In the genomic region with DNA sequence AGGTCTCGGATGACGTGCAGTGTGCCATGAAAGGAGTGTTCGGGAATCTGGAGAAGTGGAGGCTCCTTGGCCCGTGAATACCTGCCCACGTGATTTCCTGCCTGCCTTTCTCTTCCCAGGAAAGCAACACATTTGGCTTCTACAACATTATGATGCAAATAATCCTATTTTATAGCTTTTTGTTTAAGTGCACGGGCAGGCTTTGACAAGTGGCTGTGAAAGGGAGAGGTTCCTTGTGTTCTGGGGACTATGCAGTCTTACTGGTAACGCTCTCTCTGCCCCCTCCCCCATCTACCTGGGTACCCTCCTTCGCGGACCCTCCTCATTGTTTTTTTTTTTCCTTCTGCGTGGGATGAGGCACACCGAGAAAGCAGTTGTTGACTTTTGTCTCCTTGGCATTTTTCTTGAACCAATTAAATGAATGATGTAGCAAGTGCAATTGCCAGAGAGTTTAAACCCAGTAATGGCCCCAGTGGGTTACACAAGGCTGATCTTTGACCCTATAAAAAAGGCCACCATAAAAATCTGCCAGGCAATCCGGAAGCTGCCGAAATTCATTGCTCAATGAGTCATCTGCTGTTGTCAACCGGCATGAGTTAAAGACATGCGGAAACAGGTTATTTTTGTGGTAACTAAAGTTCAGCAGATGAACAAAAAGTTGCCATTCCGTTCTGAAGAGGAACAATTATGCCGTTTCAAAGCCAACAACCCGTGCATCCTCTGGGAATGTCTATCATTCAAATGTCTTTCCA, we compare ENCODE assay signal across 7 mouse cellular contexts.
DNase-seq lines count a peak whose midpoint lies in the region; ATAC-seq lines count a peak whose summit lies in the region.

No protein-coding gene starts in this region.

- no peak overlapping the region for H3K9ac ChIP-seq in kidney, embryonic 14.5 days (ENCODE audit: low read depth, low read length)

- ATAC-seq in kidney, embryonic 14.5 days (ENCODE audit: low FRiP score, low TSS enrichment): peak; percentile 35; the same call in 1 of the 2 replicates

- H3K4me3 ChIP-seq in kidney, embryonic 14.5 days (ENCODE audit: low read length): no peak overlapping the region

- no peaks in the 10 kb centered on the region for H3K27me3 ChIP-seq in kidney, embryonic 14.5 days (ENCODE audit: control insufficient read depth, insufficient read depth, low read length)

- peak overlapping the region; percentile 29 for H3K4me2 ChIP-seq in kidney, embryonic 14.5 days (replicated peaks; ENCODE audit: low read depth, low read length)

- WGBS in kidney, embryonic 14.5 days: 9% methylated on average over 18 of the region's 18 CpGs

- no peak overlapping the region for H3K27ac ChIP-seq in kidney, embryonic 14.5 days (ENCODE audit: low read depth, low read length)

- H3K4me1 ChIP-seq in kidney, embryonic 14.5 days (ENCODE audit: control insufficient read depth, insufficient read depth, low read length): peaks cover 6% of the 10 kb centered on the region; the same call in 1 of the 2 replicates

- H3K9me3 ChIP-seq in kidney, embryonic 14.5 days (ENCODE audit: control insufficient read depth, low read length): no peaks in the 10 kb centered on the region

- no peaks in the 10 kb centered on the region for H3K36me3 ChIP-seq in kidney, embryonic 14.5 days (ENCODE audit: control insufficient read depth, insufficient read depth, low read length)

- DNase-seq in urinary bladder, adult 18-20 months (ENCODE audit: low spot score in 2 of 2): peak; percentile 8 to 42
- no peak for DNase-seq in urinary bladder, postnatal 10 days (ENCODE audit: low spot score)
- DNase-seq in adrenal gland, postnatal 36 days: peak; percentile 64 to 75
- DNase-seq in natural killer cell, adult 2 months (ENCODE audit: low spot score in 2 of 2): peak; percentile 13 to 28
- no peak for DNase-seq in cerebellum, adult 18-20 months
- no peak for DNase-seq in frontal cortex, postnatal 36 days (ENCODE audit: low spot score in 2 of 2)

Comparison
In these comparisons a context has a peak if more than half of its experiments do, and no peak if none do; other contexts are left out.
1. DNase-seq: peak in urinary bladder, adult 18-20 months (2 of 2), adrenal gland, postnatal 36 days (2 of 2) and natural killer cell, adult 2 months (2 of 2); none in urinary bladder, postnatal 10 days (single experiment), cerebellum, adult 18-20 months (0 of 2) and frontal cortex, postnatal 36 days (0 of 2).